Mouse (Mus musculus) lung, adult 2 months (tissue): Measurements from ENCODE around the gene Slc24a4.

Experiments used
- CTCF ChIP-seq: fragments of 200-500 bp; IDR thresholded peaks from 2 replicates; pipeline ENCODE4 v1.5.1; 2011; ENCODE audit warnings: mild to moderate bottlenecking, low read length, control low read depth; ENCODE audit not compliant: insufficient read depth
- POLR2A ChIP-seq: fragments of 200-500 bp; IDR thresholded peaks from 2 replicates; pipeline ENCODE4 v1.6.1; 2011; ENCODE audit warnings: low read depth, mild to moderate bottlenecking, control low read depth, low read length, borderline replicate concordance; ENCODE audit errors: extremely low read depth

DNA sequence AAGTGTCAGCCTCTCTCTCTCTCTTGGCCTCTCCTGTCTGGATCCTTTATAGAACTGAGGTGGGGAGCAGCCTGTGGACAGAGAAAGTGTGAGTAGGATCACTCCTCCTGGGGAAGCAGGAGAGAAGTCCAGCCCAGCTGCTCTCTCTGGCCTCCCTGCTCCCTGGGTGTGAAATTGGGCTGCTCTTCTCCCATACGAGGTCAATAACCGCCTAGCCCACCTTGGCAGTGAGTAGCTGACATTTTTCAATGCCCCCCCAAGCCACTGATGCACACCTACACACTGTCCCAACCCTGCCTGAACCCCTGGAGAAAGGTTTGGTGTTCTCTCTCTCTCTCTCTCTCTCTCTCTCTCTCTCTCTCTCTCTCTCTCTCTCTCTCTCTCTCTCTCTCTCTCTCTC lies 140.6 kb downstream of the Slc24a4 start:
- TF ChIP-seq POLR2A: no peak
- TF ChIP-seq CTCF: no peak
